Comparison of ENCODE assay signal across 8 mouse cellular contexts in the genomic region with DNA sequence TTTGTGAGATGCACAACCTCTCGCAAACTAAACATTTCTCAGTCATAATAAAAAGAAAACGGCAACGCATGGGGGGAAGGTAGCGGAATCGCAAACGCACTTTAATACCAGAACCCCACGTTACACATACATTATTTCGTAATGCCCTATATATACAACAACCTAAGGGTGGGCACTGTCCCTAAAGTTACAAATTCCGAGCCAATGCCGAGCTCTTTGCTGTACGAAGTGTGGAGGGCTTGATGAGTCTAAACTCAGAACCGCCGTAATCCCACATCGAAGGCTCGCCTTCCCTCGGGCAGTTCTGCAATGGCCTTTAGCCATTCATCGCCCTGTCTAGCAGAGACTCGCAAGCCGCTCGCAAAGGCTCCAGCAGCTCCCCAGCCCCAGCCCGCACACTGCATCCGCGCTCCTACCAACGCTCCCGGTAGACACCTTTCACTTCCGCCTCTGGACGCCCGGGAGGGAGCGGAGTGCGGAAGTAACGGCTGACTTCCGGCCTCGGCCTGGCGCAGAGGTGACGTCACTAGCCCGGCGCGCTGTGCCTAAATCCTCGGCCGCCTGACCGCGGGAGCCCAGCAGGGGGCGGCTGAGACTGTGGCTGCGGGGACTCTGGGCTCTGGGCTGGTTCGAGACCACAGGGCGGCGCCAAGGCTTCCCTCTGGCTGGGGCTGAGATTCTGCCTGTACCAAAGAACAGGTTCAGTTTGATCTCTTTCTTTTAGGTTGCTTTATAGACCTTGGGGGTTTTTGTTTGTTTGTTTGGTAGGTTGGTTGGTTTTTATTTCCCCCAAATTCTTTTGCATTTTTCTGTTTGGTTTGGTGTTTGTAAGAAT. TPM values are rescaled to one million over a fixed set of nuclear protein-coding genes. Genes with fewer than 3 reads are reported as not detected.
A peak's percentile ranks its signal among the peaks of the same experiment; 100 is the strongest.
DNase-seq lines count a peak whose midpoint lies in the region; ATAC-seq and TF ChIP-seq lines count a peak whose summit lies in the region.
"Not testable (repeated sequence)": the region's sequence is repeated elsewhere in the genome, so short reads cannot be mapped to it uniquely, and the experiment has no call there.

A gene (minus strand): TSS at position 475 of the 835 bp plus-strand sequence.

- peak; percentile 100 for ATAC-seq in hindbrain, postnatal 0 days

- 0 out of 2 replicates have a peak, but pooled peaks have one; percentile 5 for TF ChIP-seq CTCF in hindbrain, postnatal 0 days (IDR thresholded peaks at IDR 0.05; ENCODE audit: low read depth)
- TF ChIP-seq CTCF in left cerebral cortex, adult 2 months (IDR thresholded peaks at IDR 0.05): peak; percentile 21

- not testable (repeated sequence) for H3K4me1 ChIP-seq in hindbrain, postnatal 0 days (ENCODE audit: insufficient read depth, low read length)

- not testable (repeated sequence) for H3K36me3 ChIP-seq in hindbrain, postnatal 0 days (ENCODE audit: insufficient read depth, low read length)

- H3K27me3 ChIP-seq in hindbrain, postnatal 0 days (ENCODE audit: insufficient read depth, low read length): not testable (repeated sequence)

- intact Hi-C loops in left cerebral cortex, adult 2 months (cut with DNase I): not testable (repeated sequence)

- H3K27ac ChIP-seq in hindbrain, postnatal 0 days; left cerebral cortex, adult 2 months: not testable (repeated sequence)

- DNase-seq in adrenal gland, adult (ENCODE audit: inconsistent age in 2 of 2, low spot score in 1 of 2): peak; percentile 41 to 77
- peak; percentile 7 for DNase-seq in embryo, embryonic 11 days
- DNase-seq in gastrocnemius, adult 8-10 months (ENCODE audit: low spot score in 2 of 2): peak; percentile 15
- DNase-seq in hindbrain, postnatal 0 days (ENCODE audit: low spot score): not testable (repeated sequence)
- DNase-seq in left cerebral cortex, adult 2 months (ENCODE audit: extremely low spot score in 1 of 2, low spot score in 2 of 2): peak; percentile 13 to 26
- peak; percentile 42 for DNase-seq in lung, postnatal 36 days
- DNase-seq in retina, embryonic 14.5 days (ENCODE audit: low spot score): peak; percentile 43
- DNase-seq in urinary bladder, postnatal 14 days (ENCODE audit: low spot score): peak; percentile 7

- peak within 1 kb of the TSS; percentile 44 for H3K4me3 ChIP-seq in hindbrain, postnatal 0 days (ENCODE audit: low read length)
- H3K4me3 ChIP-seq in left cerebral cortex, adult 2 months: peak within 1 kb of the TSS; percentile 51

- 2% methylated on average over 4 of the region's 47 CpGs for WGBS in hindbrain, postnatal 0 days

- not testable (repeated sequence) for H3K9me3 ChIP-seq in hindbrain, postnatal 0 days (ENCODE audit: low read length)

- peak within 1 kb of the TSS; percentile 73 for H3K4me2 ChIP-seq in hindbrain, postnatal 0 days (ENCODE audit: low read depth, low read length)

- peak within 1 kb of the TSS; percentile 41; the same call in 1 of the 2 replicates for H3K9ac ChIP-seq in hindbrain, postnatal 0 days (replicated peaks; ENCODE audit: low read length)

RNA-seq across cellular contexts. Expression of the gene that starts here (rescaled TPM):
- total RNA-seq in gastrocnemius, adult 8-10 months (2022): 1 to 10 TPM; 1.2 to 2.5 (median 1.5) TPM
- total RNA-seq in hindbrain, postnatal 0 days (2014; rRNA removed): 1.6 and 2.0 TPM in 2 replicates
- 3.4 and 3.9 TPM in 2 replicates for polyA plus RNA-seq in hindbrain, postnatal 0 days (2015; fragmentation: Nextera tagmentation; extraction: Ambion mirVana)
- 1 to 10 TPM; 8.4 to 9.1 TPM for total RNA-seq in left cerebral cortex, adult 2 months (2021)
